Mouse (Mus musculus): ENCODE results near the gene Spire2. TPM values are rescaled to one million over a fixed set of nuclear protein-coding genes. Genes with fewer than 3 reads are reported as not detected.

Spire2 gene
- polyA plus RNA-seq, 1 experiment from 2014 or later = 32.9 TPM

DNA sequence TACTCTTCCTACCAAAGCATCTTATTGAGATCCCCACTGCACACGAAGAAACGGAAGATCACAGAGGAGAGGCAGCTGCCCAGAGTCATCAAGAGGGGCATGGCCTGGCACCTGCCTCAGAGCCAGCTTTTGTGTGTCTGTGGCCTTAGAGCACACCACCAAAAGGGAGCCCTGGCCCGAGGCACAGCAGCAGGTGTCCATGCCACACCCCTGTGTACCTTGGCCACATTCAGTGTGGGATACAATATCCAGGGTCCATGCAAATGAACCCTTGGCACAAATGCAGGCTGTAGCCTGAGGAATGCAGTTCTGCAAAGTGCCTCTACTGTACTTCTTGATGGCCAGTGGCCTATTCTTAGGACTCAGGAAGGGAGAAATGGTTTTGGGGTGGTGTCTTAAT, 5.0 kb downstream of the Spire2 start:
- Histone ChIP-seq H3K36me3 (no peaks in the 10 kb centered on the region), H3K9ac (replicated peaks) (no peak overlapping the region), H3K27ac (replicated peaks) (no peak overlapping the region), H3K4me2 (replicated peaks) (no peak overlapping the region), H3K27me3 (no peaks in the 10 kb centered on the region), H3K4me3 (no peak overlapping the region), H3K4me1 (peaks cover 24% of the 10 kb centered on the region), H3K9me3 (no peaks in the 10 kb centered on the region)
- ATAC-seq (replicated peaks) = no peak
- WGBS = 83% methylated on average over 3 of the region's 3 CpGs

DNA sequence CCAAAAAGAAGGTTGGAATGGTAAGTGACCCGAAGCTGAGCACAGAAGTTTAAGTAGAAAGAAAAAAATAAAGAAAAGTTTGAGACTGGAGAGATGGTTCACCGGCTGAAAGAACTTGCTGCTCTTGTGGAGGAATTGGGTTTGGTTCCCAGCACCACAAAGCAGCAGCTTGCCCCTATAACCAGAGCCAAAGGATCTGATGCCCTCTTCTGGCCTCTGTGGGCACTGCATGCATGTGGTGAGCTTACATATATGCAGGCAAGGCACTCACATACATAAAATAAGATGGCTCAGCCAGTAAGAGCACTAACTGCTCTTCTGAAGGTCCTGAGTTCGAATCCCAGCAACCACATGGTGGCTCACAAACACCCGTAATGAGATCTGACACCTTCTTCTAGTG, 7.6 kb downstream of the Spire2 start:
- Histone ChIP-seq H3K4me1 (0 out of 2 replicates have a peak, but pooled peaks cover 9% of the 10 kb centered on the region), H3K36me3 (no peaks in the 10 kb centered on the region), H3K4me2 (replicated peaks) (no peak overlapping the region), H3K27me3 (no peaks in the 10 kb centered on the region), H3K27ac (replicated peaks) (no peak overlapping the region), H3K9ac (replicated peaks) (no peak overlapping the region), H3K4me3 (no peak overlapping the region), H3K9me3 (no peaks in the 10 kb centered on the region)
- 92% methylated on average over 4 of the region's 4 CpGs for WGBS
- no peak for ATAC-seq (replicated peaks)

DNA sequence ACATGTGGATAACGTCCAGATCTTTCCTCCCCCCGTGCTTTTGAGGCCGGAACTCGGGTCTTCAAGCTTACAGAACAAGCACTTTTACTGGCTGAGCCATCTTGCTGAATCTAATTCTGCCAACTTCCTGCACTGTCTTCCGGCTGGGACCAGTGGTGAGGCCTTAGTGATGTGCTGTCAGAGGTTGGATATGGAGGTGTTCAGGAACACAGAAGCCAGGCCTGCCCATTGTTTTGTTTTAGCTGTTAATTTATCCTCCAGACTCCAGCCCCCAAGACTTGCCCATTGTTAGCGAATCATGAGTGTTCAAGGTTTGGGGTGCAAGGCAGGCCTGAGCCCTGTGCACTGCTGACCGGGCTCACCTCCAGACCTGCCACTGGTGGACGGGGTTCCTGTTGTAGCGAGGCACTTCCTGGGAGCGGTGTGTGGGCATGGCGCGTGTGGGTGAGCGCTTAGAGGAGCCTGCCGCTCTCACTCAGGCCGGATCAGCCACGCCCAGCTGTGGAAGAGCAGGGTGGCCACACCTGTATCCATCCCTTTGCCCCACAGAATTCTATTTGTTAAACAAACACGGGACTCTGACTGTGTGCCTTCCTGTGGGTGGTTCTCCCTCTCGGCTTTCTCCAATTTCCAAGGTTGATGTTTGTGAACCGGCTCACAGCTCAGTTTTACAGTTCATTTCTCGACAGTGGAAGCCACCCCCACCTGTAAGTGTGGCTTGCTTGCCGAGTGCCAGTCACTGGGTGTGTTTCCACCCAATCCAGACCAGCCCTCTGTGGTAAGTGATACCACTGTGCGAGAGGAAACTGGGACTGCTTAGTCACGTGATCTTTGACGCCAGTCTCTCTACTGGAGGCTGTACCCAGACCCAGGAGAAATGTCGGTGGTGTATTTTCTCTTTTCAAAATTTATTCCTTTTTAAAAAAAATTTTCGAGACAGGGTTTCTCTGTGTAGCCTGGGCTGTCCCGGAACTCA, 8.8 kb downstream of the Spire2 start:
- H3K36me3 ChIP-seq = no peaks in the 10 kb centered on the region
- 90% methylated on average over 27 of the region's 27 CpGs for WGBS
- no peaks in the 10 kb centered on the region for H3K9me3 ChIP-seq
- no peak overlapping the region for H3K4me3 ChIP-seq
- H3K27ac ChIP-seq (replicated peaks) = no peak overlapping the region
- H3K4me2 ChIP-seq (replicated peaks) = no peak overlapping the region
- no peaks in the 10 kb centered on the region for H3K27me3 ChIP-seq
- H3K4me1 ChIP-seq = 0 out of 2 replicates have a peak, but pooled peaks cover 2% of the 10 kb centered on the region
- H3K9ac ChIP-seq (replicated peaks) = no peak overlapping the region
- no peak for ATAC-seq (replicated peaks)

DNA sequence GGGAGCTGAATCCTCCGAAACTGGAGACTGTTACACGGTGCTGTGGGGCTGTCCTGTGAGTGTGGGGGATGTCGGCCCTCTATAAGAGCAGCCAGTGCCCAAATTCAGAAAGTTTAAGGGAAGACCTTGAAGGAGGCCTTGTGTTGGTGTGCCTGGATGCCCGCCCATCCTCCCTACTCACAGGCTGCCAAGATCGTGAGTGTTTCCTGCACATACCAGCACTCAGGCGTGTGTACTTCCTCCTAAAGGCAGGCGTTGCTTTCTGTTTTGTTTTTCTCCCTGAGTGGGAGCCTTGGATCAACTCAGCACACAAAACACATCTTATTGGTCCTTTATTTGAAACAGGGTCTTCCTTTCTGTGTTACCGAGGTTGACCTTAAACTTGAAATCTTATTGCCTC, 9.7 kb downstream of the Spire2 start:
- no peaks in the 10 kb centered on the region for H3K27me3 ChIP-seq
- no peak overlapping the region for H3K9ac ChIP-seq (replicated peaks)
- no peak overlapping the region for H3K27ac ChIP-seq (replicated peaks)
- no peaks in the 10 kb centered on the region for H3K9me3 ChIP-seq
- H3K4me1 ChIP-seq = 0 out of 2 replicates have a peak, but pooled peaks cover 2% of the 10 kb centered on the region
- no peak for ATAC-seq (replicated peaks)
- no peaks in the 10 kb centered on the region for H3K36me3 ChIP-seq
- no peak overlapping the region for H3K4me3 ChIP-seq
- no peak overlapping the region for H3K4me2 ChIP-seq (replicated peaks)
- WGBS = 81% methylated on average over 8 of the region's 8 CpGs

DNA sequence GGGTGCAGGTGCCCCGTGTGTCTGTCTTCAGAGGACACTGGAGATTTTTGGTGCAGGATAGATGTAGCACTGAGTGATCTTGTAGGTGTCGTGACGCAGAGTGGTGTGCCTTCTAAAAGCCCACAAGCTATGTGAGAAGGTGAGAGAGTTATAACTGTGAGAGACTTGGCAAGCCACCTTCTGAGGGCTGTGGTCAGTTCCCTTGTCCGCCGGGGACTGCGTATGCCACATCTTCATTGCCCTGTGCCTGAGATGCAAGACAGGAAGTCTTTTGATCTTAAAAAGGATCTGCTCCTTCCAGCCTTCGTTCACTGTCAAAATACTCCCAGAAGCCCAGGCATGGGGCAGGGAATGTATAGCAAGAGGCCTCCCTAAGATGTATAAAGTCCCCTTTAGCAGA, 10.4 kb downstream of the Spire2 start:
- 89% methylated on average over 7 of the region's 7 CpGs for WGBS
- H3K4me1 ChIP-seq = 0 out of 2 replicates have a peak, but pooled peaks cover 2% of the 10 kb centered on the region
- H3K9ac ChIP-seq (replicated peaks) = no peak overlapping the region
- H3K27me3 ChIP-seq = no peaks in the 10 kb centered on the region
- H3K4me3 ChIP-seq = no peak overlapping the region
- no peak overlapping the region for H3K27ac ChIP-seq (replicated peaks)
- no peak for ATAC-seq (replicated peaks)
- no peaks in the 10 kb centered on the region for H3K9me3 ChIP-seq
- no peaks in the 10 kb centered on the region for H3K36me3 ChIP-seq
- H3K4me2 ChIP-seq (replicated peaks) = no peak overlapping the region

DNA sequence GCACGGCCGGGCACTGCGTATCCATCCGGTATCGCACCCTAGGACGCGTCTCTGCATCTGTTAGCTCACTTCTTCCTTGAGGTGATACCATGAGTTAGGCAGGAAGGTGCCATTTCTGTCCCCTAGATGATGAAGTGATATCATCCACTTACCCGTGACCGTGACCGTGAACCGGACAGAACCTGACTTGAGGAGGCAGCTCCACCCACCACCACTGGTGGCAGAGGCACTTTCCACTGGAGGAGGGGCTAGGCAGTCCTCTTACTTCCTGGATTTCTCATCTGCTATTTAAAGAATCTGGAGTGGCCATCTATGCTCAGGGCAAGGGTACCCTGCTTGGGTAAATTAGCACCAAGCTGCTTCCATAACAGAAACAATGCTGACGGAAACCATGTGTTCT, 10.9 kb downstream of the Spire2 start:
- no peak overlapping the region for H3K27ac ChIP-seq (replicated peaks)
- no peaks in the 10 kb centered on the region for H3K36me3 ChIP-seq
- H3K4me1 ChIP-seq = 0 out of 2 replicates have a peak, but pooled peaks cover 2% of the 10 kb centered on the region
- no peak overlapping the region for H3K4me3 ChIP-seq
- H3K9me3 ChIP-seq = no peaks in the 10 kb centered on the region
- WGBS = 92% methylated on average over 12 of the region's 12 CpGs
- H3K4me2 ChIP-seq (replicated peaks) = no peak overlapping the region
- no peaks in the 10 kb centered on the region for H3K27me3 ChIP-seq
- no peak for ATAC-seq (replicated peaks)
- H3K9ac ChIP-seq (replicated peaks) = no peak overlapping the region

GRCm38 (mm10) chr8:123345135-123345534, 12.6 kb downstream of the Spire2 start:
- Histone ChIP-seq H3K4me2 (replicated peaks) (no peak overlapping the region), H3K4me1 (0 out of 2 replicates have a peak, but pooled peaks cover 2% of the 10 kb centered on the region), H3K9me3 (no peaks in the 10 kb centered on the region), H3K9ac (replicated peaks) (no peak overlapping the region), H3K36me3 (no peaks in the 10 kb centered on the region), H3K4me3 (no peak overlapping the region), H3K27ac (replicated peaks) (no peak overlapping the region), H3K27me3 (no peaks in the 10 kb centered on the region)
- WGBS = 90% methylated on average over 8 of the region's 8 CpGs
- ATAC-seq (replicated peaks) = no peak

- Histone ChIP-seq H3K4me3 (no peak overlapping the region), H3K9me3 (no peaks in the 10 kb centered on the region), H3K27ac (replicated peaks) (no peak overlapping the region), H3K27me3 (no peaks in the 10 kb centered on the region), H3K9ac (replicated peaks) (no peak overlapping the region), H3K4me2 (replicated peaks) (no peak overlapping the region), H3K4me1 (0 out of 2 replicates have a peak, but pooled peaks cover 2% of the 10 kb centered on the region), H3K36me3 (no peaks in the 10 kb centered on the region)
- ATAC-seq (replicated peaks) = no peak
- 85% methylated on average over 6 of the region's 6 CpGs for WGBS
Measured at GRCm38 (mm10) chr8:123345856-123346255, 13.3 kb downstream of the Spire2 start.

GRCm38 (mm10) chr8:123347293-123347692, 14.8 kb downstream of the Spire2 start:
- no peak for ATAC-seq (replicated peaks)
- WGBS = 75% methylated on average over 2 of the region's 2 CpGs

DNA sequence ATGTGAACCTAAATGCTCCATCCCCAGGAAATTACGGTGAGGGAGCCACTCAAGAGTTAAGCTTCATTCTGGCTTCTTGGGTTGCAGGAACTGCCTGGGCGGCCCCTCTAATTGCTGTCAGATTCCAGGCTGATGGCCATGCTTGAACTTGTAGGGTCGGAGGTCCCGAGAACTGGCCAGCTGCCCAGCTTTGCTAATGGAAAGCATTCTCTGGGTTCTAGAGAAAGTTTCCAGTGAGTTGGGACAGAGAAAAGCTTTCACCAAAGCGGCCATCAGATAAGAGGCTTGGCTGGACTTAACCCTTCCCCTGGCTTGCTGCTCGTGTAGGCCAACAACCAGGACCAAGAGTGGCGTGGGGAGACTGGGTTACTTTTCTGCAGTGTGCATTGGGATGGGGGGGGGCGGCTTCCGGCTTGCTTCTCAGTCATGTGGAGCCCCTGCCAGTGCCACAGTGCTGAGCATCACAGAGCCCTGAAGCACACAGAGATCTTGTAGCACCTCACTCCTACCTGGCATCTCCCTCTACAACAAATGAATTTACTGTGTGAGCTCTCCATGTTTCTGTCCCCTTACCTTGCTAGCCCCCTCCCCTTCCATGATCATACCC, 15.8 kb downstream of the Spire2 start:
- Histone ChIP-seq H3K27me3 (no peaks in the 10 kb centered on the region), H3K27ac (replicated peaks) (no peak overlapping the region), H3K36me3 (no peaks in the 10 kb centered on the region), H3K4me1 (0 out of 2 replicates have a peak, but pooled peaks cover 2% of the 10 kb centered on the region), H3K4me2 (replicated peaks) (no peak overlapping the region), H3K4me3 (no peak overlapping the region), H3K9me3 (no peaks in the 10 kb centered on the region), H3K9ac (replicated peaks) (no peak overlapping the region)
- no peak for ATAC-seq (replicated peaks)
- 44% methylated on average over 9 of the region's 9 CpGs for WGBS

More at GRCm38 (mm10) chr8:123347293-123347692, 14.8 kb downstream of the Spire2 start:
- Histone ChIP-seq H3K27me3 (no peaks in the 10 kb centered on the region), H3K9me3 (no peaks in the 10 kb centered on the region), H3K4me2 (replicated peaks) (no peak overlapping the region), H3K9ac (replicated peaks) (no peak overlapping the region), H3K4me1 (0 out of 2 replicates have a peak, but pooled peaks cover 2% of the 10 kb centered on the region), H3K27ac (replicated peaks) (no peak overlapping the region), H3K36me3 (no peaks in the 10 kb centered on the region), H3K4me3 (no peak overlapping the region)

- ATAC-seq (replicated peaks) = no peak
- Histone ChIP-seq H3K4me1 (no peaks in the 10 kb centered on the region), H3K27me3 (no peaks in the 10 kb centered on the region), H3K4me3 (no peak overlapping the region), H3K9me3 (no peaks in the 10 kb centered on the region), H3K27ac (replicated peaks) (no peak overlapping the region), H3K4me2 (replicated peaks) (no peak overlapping the region), H3K36me3 (no peaks in the 10 kb centered on the region), H3K9ac (replicated peaks) (no peak overlapping the region)
- 94% methylated on average over 4 of the region's 4 CpGs for WGBS
Measured at GRCm38 (mm10) chr8:123349073-123349472, 16.6 kb downstream of the Spire2 start.

- WGBS = 87% methylated on average over 12 of the region's 12 CpGs
- Histone ChIP-seq H3K27me3 (no peaks in the 10 kb centered on the region), H3K36me3 (peaks cover 3% of the 10 kb centered on the region), H3K4me1 (no peaks in the 10 kb centered on the region), H3K9ac (replicated peaks) (no peak overlapping the region), H3K9me3 (no peaks in the 10 kb centered on the region), H3K27ac (replicated peaks) (no peak overlapping the region), H3K4me2 (replicated peaks) (no peak overlapping the region), H3K4me3 (no peak overlapping the region)
- no peak for ATAC-seq (replicated peaks)
Measured at GRCm38 (mm10) chr8:123352118-123352517, 19.6 kb downstream of the Spire2 start.
